Mouse (Mus musculus): Measurements from ENCODE around the gene Gch1. TPM values are rescaled to one million over a fixed set of nuclear protein-coding genes. Genes with fewer than 3 reads are reported as not detected.

Gene Gch1
- polyA plus RNA-seq, 2 experiments = 0.99 to 1.3 TPM

GRCm38 (mm10) chr14:47181497-47182290, 7.5 kb downstream of the Gch1 start:
- no peak overlapping the region for H3K27ac ChIP-seq (replicated peaks; ENCODE audit: low read depth, low read length)
- ATAC-seq (ENCODE audit: low FRiP score, low read depth) (no peak), DNase-seq (ENCODE audit: low spot score) (peak; percentile 48)
- 63% methylated on average over 11 of the region's 11 CpGs for WGBS
- no peaks in the 10 kb centered on the region for H3K4me1 ChIP-seq (ENCODE audit: control insufficient read depth, insufficient read depth, low read length)
- H3K4me2 ChIP-seq (replicated peaks; ENCODE audit: low read depth, low read length, severe bottlenecking) = no peak overlapping the region
- no peak for TF ChIP-seq POLR2A (IDR thresholded peaks at IDR 0.05; ENCODE audit: borderline replicate concordance, extremely low read depth, insufficient read depth, insufficient read length)
- H3K9ac ChIP-seq (ENCODE audit: low read depth, low read length, severe bottlenecking) = no peak overlapping the region
- H3K9me3 ChIP-seq (ENCODE audit: control insufficient read depth, low read length) = no peaks in the 10 kb centered on the region
- no peaks in the 10 kb centered on the region for H3K36me3 ChIP-seq (ENCODE audit: control insufficient read depth, insufficient read depth, low read length)
- no peaks in the 10 kb centered on the region for H3K27me3 ChIP-seq (ENCODE audit: control insufficient read depth, insufficient read depth, low read length)
- no peak overlapping the region for H3K4me3 ChIP-seq (replicated peaks; ENCODE audit: low read length)

GRCm38 (mm10) chr14:47178851-47179250, 10.4 kb downstream of the Gch1 start:
- Histone ChIP-seq H3K4me1 (ENCODE audit: control insufficient read depth, insufficient read depth, low read length) (no peaks in the 10 kb centered on the region), H3K9me3 (ENCODE audit: control insufficient read depth, low read length) (no peaks in the 10 kb centered on the region), H3K4me2 (replicated peaks; ENCODE audit: low read depth, low read length, severe bottlenecking) (no peak overlapping the region), H3K27ac (replicated peaks; ENCODE audit: low read depth, low read length) (no peak overlapping the region), H3K9ac (ENCODE audit: low read depth, low read length, severe bottlenecking) (no peak overlapping the region), H3K36me3 (ENCODE audit: control insufficient read depth, insufficient read depth, low read length) (no peaks in the 10 kb centered on the region), H3K27me3 (ENCODE audit: control insufficient read depth, insufficient read depth, low read length) (no peaks in the 10 kb centered on the region), H3K4me3 (replicated peaks; ENCODE audit: low read length) (no peak overlapping the region)
- ATAC-seq (ENCODE audit: low FRiP score, low read depth) (no peak), DNase-seq (ENCODE audit: low spot score) (no peak)
- WGBS = 92% methylated on average over 5 of the region's 5 CpGs
- no peak for TF ChIP-seq POLR2A (IDR thresholded peaks at IDR 0.05; ENCODE audit: borderline replicate concordance, extremely low read depth, insufficient read depth, insufficient read length)

GRCm38 (mm10) chr14:47177846-47178414, 11.3 kb downstream of the Gch1 start:
- H3K36me3 ChIP-seq (ENCODE audit: control insufficient read depth, insufficient read depth, low read length) = no peaks in the 10 kb centered on the region
- 0 out of 2 replicates have a peak overlapping the region, but pooled peaks have one; percentile 13 for H3K4me2 ChIP-seq (replicated peaks; ENCODE audit: low read depth, low read length, severe bottlenecking)
- no peak overlapping the region for H3K4me3 ChIP-seq (replicated peaks; ENCODE audit: low read length)
- WGBS = 29% methylated on average over 13 of the region's 13 CpGs
- ATAC-seq (ENCODE audit: low FRiP score, low read depth) (peak; percentile 68), DNase-seq (ENCODE audit: low spot score) (peak; percentile 11)
- no peaks in the 10 kb centered on the region for H3K4me1 ChIP-seq (ENCODE audit: control insufficient read depth, insufficient read depth, low read length)
- no peak for TF ChIP-seq POLR2A (IDR thresholded peaks at IDR 0.05; ENCODE audit: borderline replicate concordance, extremely low read depth, insufficient read depth, insufficient read length)
- H3K27me3 ChIP-seq (ENCODE audit: control insufficient read depth, insufficient read depth, low read length) = no peaks in the 10 kb centered on the region
- no peak overlapping the region for H3K27ac ChIP-seq (replicated peaks; ENCODE audit: low read depth, low read length)
- H3K9me3 ChIP-seq (ENCODE audit: control insufficient read depth, low read length) = no peaks in the 10 kb centered on the region
- no peak overlapping the region for H3K9ac ChIP-seq (ENCODE audit: low read depth, low read length, severe bottlenecking)

- ATAC-seq (ENCODE audit: low FRiP score, low read depth) (no peak), DNase-seq (ENCODE audit: low spot score) (no peak)
- no peaks in the 10 kb centered on the region for H3K4me1 ChIP-seq (ENCODE audit: control insufficient read depth, insufficient read depth, low read length)
- no peaks in the 10 kb centered on the region for H3K36me3 ChIP-seq (ENCODE audit: control insufficient read depth, insufficient read depth, low read length)
- no peak overlapping the region for H3K4me3 ChIP-seq (replicated peaks; ENCODE audit: low read length)
- H3K27ac ChIP-seq (replicated peaks; ENCODE audit: low read depth, low read length) = no peak overlapping the region
- no peak overlapping the region for H3K4me2 ChIP-seq (replicated peaks; ENCODE audit: low read depth, low read length, severe bottlenecking)
- WGBS = 84% methylated on average over 5 of the region's 5 CpGs
- H3K9me3 ChIP-seq (ENCODE audit: control insufficient read depth, low read length) = no peaks in the 10 kb centered on the region
- no peaks in the 10 kb centered on the region for H3K27me3 ChIP-seq (ENCODE audit: control insufficient read depth, insufficient read depth, low read length)
- no peak overlapping the region for H3K9ac ChIP-seq (ENCODE audit: low read depth, low read length, severe bottlenecking)
- TF ChIP-seq POLR2A (IDR thresholded peaks at IDR 0.05; ENCODE audit: borderline replicate concordance, extremely low read depth, insufficient read depth, insufficient read length) = no peak
These were observed 13.0 kb downstream of the Gch1 start for GRCm38 (mm10) chr14:47176226-47176625.

GRCm38 (mm10) chr14:47175136-47175535, 14.1 kb downstream of the Gch1 start:
- Histone ChIP-seq H3K4me2 (replicated peaks; ENCODE audit: low read depth, low read length, severe bottlenecking) (no peak overlapping the region), H3K27me3 (ENCODE audit: control insufficient read depth, insufficient read depth, low read length) (no peaks in the 10 kb centered on the region), H3K9ac (ENCODE audit: low read depth, low read length, severe bottlenecking) (no peak overlapping the region), H3K36me3 (ENCODE audit: control insufficient read depth, insufficient read depth, low read length) (no peaks in the 10 kb centered on the region), H3K4me1 (ENCODE audit: control insufficient read depth, insufficient read depth, low read length) (no peaks in the 10 kb centered on the region), H3K9me3 (ENCODE audit: control insufficient read depth, low read length) (no peaks in the 10 kb centered on the region), H3K4me3 (replicated peaks; ENCODE audit: low read length) (no peak overlapping the region), H3K27ac (replicated peaks; ENCODE audit: low read depth, low read length) (no peak overlapping the region)
- DNase-seq (ENCODE audit: low spot score) = no peak
- no peak for TF ChIP-seq POLR2A (IDR thresholded peaks at IDR 0.05; ENCODE audit: borderline replicate concordance, extremely low read depth, insufficient read depth, insufficient read length)
- ATAC-seq (ENCODE audit: low FRiP score, low read depth) = no peak
- 72% methylated on average over 5 of the region's 5 CpGs for WGBS

Data from limb, embryonic 14.5 days (tissue).